Mouse (Mus musculus) thymus, adult 18-20 months (tissue): ENCODE results near the gene Slc45a2.

Source experiments
- DNase-seq, 2 experiments: peaks; one replicate each; pipeline ENCODE4 v3.0.0; 2022; ENCODE audit warnings: mixed read lengths in 2 of 2

The Slc45a2 gene

DNA sequence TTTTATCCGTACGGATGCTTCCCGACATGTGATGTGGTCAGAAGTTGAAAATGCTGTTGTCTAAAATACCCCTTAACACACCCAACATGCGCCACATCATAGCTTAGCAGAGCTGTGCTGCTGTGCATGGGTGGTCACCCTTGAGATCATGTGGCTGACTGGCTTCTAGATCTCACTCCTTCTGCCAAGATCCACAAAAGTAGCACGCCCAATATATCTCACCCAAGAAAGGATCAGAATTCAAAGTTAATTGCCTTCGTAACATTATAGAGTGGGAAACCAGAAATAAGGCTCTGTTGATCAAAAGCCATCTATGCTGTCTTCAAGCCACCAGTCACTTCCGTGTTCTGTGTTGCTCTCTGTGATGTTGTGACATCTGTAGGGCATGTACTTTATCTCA is 67.4 kb downstream of the Slc45a2 start:
- no peak for DNase-seq

DNA sequence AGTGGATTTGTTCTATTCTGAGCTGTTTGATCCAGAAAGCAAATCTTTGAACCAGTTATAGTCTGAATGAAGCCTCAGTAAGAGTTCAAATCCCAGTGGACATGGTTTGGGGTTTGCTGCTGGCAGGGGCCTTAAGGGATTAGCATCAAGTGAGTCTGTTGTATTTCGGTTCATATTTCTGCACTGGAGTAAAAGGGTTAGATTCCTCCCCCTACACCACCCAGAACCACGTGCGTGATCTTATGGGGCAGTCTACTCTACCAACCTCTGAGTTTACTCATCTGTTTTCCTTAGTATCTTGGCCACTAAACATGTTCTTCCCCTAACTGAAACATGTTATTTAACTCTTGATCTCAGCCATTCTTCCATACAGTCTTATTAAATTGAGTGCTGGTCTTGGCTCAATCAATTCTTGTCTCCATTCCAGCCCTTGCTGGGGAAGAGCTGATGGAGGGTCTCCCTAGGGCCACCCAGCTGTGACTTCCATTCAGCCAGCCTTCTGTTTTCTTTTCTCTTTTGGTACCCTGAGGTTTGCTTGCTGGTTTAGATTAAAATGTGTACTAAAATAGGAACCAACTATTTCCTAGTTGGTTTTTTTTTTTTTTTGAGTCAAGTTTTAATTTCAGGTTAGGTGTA is 75.3 kb downstream of the Slc45a2 start:
- no peak for DNase-seq
